Mouse (Mus musculus): Measurements from ENCODE around the gene H2al1i.

- no peak for TF ChIP-seq CTCF (IDR thresholded peaks at IDR 0.05; ENCODE audit: extremely low read depth, insufficient read depth, insufficient read length, insufficient replicate concordance)
- no peak for TF ChIP-seq POLR2A (IDR thresholded peaks at IDR 0.05; ENCODE audit: low read depth, low read length)
Measured at GRCm38 (mm10) chrX:11365151-11365550, 40.7 kb downstream of the H2al1i start.
